Mouse (Mus musculus): ENCODE results near the gene Pde6g.

DNA sequence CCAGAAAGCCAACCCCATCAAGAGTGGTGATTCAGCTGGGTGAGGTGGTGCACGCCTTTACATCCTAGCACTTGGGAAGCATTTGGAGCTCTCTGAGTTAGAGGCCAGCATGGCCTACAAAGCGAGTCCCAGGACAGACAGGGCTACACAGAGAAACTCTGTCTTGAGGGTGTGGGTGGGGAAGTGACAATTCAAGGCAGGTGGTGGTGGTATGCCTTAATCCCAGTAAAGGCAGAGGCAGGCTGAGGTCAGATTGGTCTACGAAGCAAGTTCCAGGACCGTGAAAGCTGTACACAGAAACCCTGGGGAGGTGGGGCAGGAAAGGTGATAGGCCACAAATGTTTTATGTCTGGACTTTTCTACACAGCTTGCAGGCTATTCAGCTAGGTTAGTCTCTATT, 1.7 kb upstream of the Pde6g start:
- TF ChIP-seq CTCF (IDR thresholded peaks at IDR 0.05; ENCODE audit: extremely low read depth, insufficient read length, insufficient replicate concordance, low read depth, low read length) (no peak), POLR2A (IDR thresholded peaks at IDR 0.05; ENCODE audit: low read depth, low read length) (no peak)

Measured in small intestine, adult 2 months (tissue).